Mouse (Mus musculus): ENCODE data around the gene Rptor. TPM values are rescaled to one million over a fixed set of nuclear protein-coding genes. Genes with fewer than 3 reads are reported as not detected.
A peak's percentile ranks its signal among the peaks of the same experiment; 100 is the strongest.

The Rptor gene
- total and polyA plus RNA-seq, 3 experiments, result 19.7 to 32.4 (median 32.1) TPM

DNA sequence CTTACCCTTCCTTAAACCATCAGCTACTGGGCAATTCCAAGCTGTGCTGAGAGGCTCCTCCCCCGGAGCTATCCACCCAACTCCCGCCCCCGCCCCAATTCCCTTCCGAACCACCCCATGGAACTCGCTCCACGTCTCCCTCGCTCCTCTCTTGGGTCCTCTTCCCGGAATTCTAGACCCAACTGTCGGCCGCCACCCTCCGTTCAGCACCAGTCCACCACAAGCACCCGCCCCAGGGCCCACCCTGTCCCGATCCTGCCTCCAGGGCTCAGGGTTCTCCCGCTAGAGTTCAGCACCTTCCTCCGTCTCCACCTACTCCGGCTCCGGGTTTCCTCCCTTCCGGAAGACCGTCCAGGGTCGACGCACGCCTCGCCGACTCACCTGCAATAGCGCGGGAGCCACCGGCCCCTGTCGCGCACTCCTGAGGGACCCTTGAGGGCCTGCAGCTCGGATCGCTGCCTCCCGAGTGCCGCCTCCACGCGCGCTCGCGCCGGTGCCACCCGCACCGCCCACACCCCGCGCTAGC is 339.6 kb downstream of the Rptor start:
- intact Hi-C loops (cut with DNase I), result loop anchor here (2.0 kb wide), 1 partner anchor 49 kb away; no protein-coding TSS in a partner anchor
- peaks cover 2% of the 10 kb centered on the region; the same call in 1 of the 2 replicates for H3K79me2 ChIP-seq (replicated peaks; ENCODE audit: control insufficient read depth, insufficient read depth, low read length)
- peak overlapping the region; percentile 75 for H3K27ac ChIP-seq
- 0 out of 2 replicates have a peak, but pooled peaks have one; percentile 4 for TF ChIP-seq EP300 (IDR thresholded peaks at IDR 0.05; ENCODE audit: insufficient read depth, low read depth, low read length)
- TF ChIP-seq CTCF (IDR thresholded peaks at IDR 0.05), result no peak
- TF ChIP-seq POLR2A (IDR thresholded peaks at IDR 0.05; ENCODE audit: insufficient read depth, low read depth, low read length), result no peak
- no peak for DNase-seq
- peaks cover 16% of the 10 kb centered on the region for H3K4me1 ChIP-seq (ENCODE audit: control insufficient read depth, insufficient read depth, low read length)
- peak overlapping the region; percentile 79 for H3K9ac ChIP-seq (ENCODE audit: low read depth, low read length)
- 1% methylated on average over 41 of the region's 43 CpGs for WGBS
- no peaks in the 10 kb centered on the region for H3K36me3 ChIP-seq (ENCODE audit: control insufficient read depth, insufficient read depth, low read length)
- no peaks in the 10 kb centered on the region for H3K27me3 ChIP-seq (ENCODE audit: control insufficient read depth, insufficient read depth, low read length)
- peak overlapping the region; percentile 88 for H3K4me3 ChIP-seq

DNA sequence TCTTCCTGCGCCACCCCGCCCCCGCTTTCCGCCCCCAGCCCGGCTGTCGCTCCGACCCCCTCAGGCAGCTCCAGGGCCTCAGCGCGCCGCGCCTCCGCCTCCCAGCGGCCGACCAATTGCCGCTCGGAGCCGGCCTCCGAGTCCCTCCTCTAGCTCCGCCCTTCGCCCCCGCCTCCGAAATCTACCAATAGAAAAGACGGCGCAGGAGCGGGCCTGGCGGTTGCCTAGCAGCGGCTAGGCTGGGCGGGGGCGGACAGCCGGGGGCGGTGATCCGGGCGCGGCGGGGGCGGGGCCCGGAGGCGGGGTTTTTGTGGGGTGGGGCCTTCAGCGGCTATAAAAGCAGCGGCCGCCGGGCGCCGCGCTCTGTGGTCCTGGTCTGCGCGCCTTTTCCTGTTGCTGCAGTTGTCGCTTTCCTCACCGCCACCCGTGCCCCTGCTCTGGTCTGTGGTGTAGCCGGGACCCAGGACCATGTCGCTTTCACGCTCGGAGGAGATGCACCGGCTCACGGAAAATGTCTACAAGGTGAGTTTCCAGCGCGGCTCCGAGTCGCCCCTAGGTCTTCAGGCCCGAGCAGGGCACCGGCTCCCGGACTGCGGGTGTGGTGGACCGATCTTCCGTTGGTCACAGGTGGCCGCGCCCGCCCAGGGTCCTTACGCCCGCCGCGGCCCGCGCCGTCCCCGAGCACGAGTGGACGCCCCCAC is 340.2 kb downstream of the Rptor start, which contains the start of gene Baiap2:
Gene Baiap2, plus strand, starts transcription at position 37 of the 701 bp plus-strand sequence.
- 2% methylated on average over 70 of the region's 79 CpGs for WGBS
- Histone ChIP-seq H3K27ac (peak within 1 kb of the TSS; percentile 85), H3K4me1 (ENCODE audit: control insufficient read depth, insufficient read depth, low read length) (peaks cover 19% of the 10 kb centered on the region), H3K36me3 (ENCODE audit: control insufficient read depth, insufficient read depth, low read length) (no peaks in the 10 kb centered on the region), H3K79me2 (replicated peaks; ENCODE audit: control insufficient read depth, insufficient read depth, low read length) (peaks cover 2% of the 10 kb centered on the region; the same call in 1 of the 2 replicates), H3K4me3 (peak within 1 kb of the TSS; percentile 88), H3K27me3 (ENCODE audit: control insufficient read depth, insufficient read depth, low read length) (no peaks in the 10 kb centered on the region), H3K9ac (ENCODE audit: low read depth, low read length) (peak within 1 kb of the TSS; percentile 83)
- DNase-seq, result peak; percentile 97 to 99
- TF ChIP-seq EP300 (IDR thresholded peaks at IDR 0.05; ENCODE audit: insufficient read depth, low read depth, low read length) (0 out of 2 replicates have a peak, but pooled peaks have one; percentile 24), POLR2A (IDR thresholded peaks at IDR 0.05; ENCODE audit: insufficient read depth, low read depth, low read length) (peak; percentile 99), CTCF (IDR thresholded peaks at IDR 0.05) (peak; percentile 21)
- intact Hi-C loops (cut with DNase I), result loop anchor here (2.0 kb wide), 1 partner anchor 48 kb away; no protein-coding TSS in a partner anchor

- Histone ChIP-seq H3K9ac (ENCODE audit: low read depth, low read length) (peak overlapping the region; percentile 83), H3K4me3 (peak overlapping the region; percentile 74), H3K27ac (peak overlapping the region; percentile 85), H3K36me3 (ENCODE audit: control insufficient read depth, insufficient read depth, low read length) (no peaks in the 10 kb centered on the region), H3K27me3 (ENCODE audit: control insufficient read depth, insufficient read depth, low read length) (no peaks in the 10 kb centered on the region), H3K79me2 (replicated peaks; ENCODE audit: control insufficient read depth, insufficient read depth, low read length) (peaks cover 2% of the 10 kb centered on the region; the same call in 1 of the 2 replicates), H3K4me1 (ENCODE audit: control insufficient read depth, insufficient read depth, low read length) (peaks cover 23% of the 10 kb centered on the region)
- intact Hi-C loops (cut with DNase I), result loop anchor here (2.0 kb wide), 1 partner anchor 47 kb away; no protein-coding TSS in a partner anchor
- 9% methylated on average over 32 of the region's 32 CpGs for WGBS
- peak; percentile 27 for TF ChIP-seq CTCF (IDR thresholded peaks at IDR 0.05)
- no peak for TF ChIP-seq EP300 (IDR thresholded peaks at IDR 0.05; ENCODE audit: insufficient read depth, low read depth, low read length)
- TF ChIP-seq POLR2A (IDR thresholded peaks at IDR 0.05; ENCODE audit: insufficient read depth, low read depth, low read length), result no peak
- no peak for DNase-seq
Measured at GRCm38 (mm10) chr11:119943428-119943988, 340.8 kb downstream of the Rptor start.

DNA sequence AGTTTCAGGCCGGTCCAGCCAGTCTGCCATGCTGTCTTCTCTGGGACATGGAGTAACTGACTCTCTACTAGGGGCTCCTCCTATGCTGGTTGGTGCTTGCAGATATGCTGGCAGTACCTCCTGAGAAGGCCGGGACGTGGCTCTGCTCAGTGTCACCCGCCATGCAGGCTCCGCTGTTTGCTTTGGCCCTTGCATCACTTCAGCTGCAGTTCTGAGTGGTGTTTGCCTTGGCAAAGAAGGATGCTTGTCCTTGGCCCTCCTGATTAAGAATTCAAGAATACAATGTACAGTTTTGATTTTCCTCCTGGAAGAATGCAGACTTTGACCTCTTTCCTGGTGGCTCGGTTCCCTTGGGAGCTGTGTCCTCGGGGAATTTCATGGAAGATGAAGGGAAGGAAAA is 342.6 kb downstream of the Rptor start:
- Histone ChIP-seq H3K9ac (ENCODE audit: low read depth, low read length) (no peak overlapping the region), H3K4me1 (ENCODE audit: control insufficient read depth, insufficient read depth, low read length) (peaks cover 28% of the 10 kb centered on the region), H3K36me3 (ENCODE audit: control insufficient read depth, insufficient read depth, low read length) (no peaks in the 10 kb centered on the region), H3K4me3 (no peak overlapping the region), H3K79me2 (replicated peaks; ENCODE audit: control insufficient read depth, insufficient read depth, low read length) (peaks cover 2% of the 10 kb centered on the region; the same call in 1 of the 2 replicates), H3K27ac (no peak overlapping the region), H3K27me3 (ENCODE audit: control insufficient read depth, insufficient read depth, low read length) (no peaks in the 10 kb centered on the region)
- TF ChIP-seq CTCF (IDR thresholded peaks at IDR 0.05), result no peak
- TF ChIP-seq EP300 (IDR thresholded peaks at IDR 0.05; ENCODE audit: insufficient read depth, low read depth, low read length), result peak; percentile 47; the same call in 1 of the 2 replicates
- 70% methylated on average over 7 of the region's 7 CpGs for WGBS
- intact Hi-C loops (cut with DNase I), result no loop called here
- peak; percentile 44 to 69 for DNase-seq

- Histone ChIP-seq H3K36me3 (ENCODE audit: control insufficient read depth, insufficient read depth, low read length) (no peaks in the 10 kb centered on the region), H3K79me2 (replicated peaks; ENCODE audit: control insufficient read depth, insufficient read depth, low read length) (peaks cover 2% of the 10 kb centered on the region; the same call in 1 of the 2 replicates), H3K27ac (no peak overlapping the region), H3K4me3 (no peak overlapping the region), H3K27me3 (ENCODE audit: control insufficient read depth, insufficient read depth, low read length) (no peaks in the 10 kb centered on the region), H3K9ac (ENCODE audit: low read depth, low read length) (no peak overlapping the region), H3K4me1 (ENCODE audit: control insufficient read depth, insufficient read depth, low read length) (peaks cover 37% of the 10 kb centered on the region)
- DNase-seq, result no peak
- 100% methylated on average over 1 of the region's 1 CpGs for WGBS
- no peak for TF ChIP-seq POLR2A (IDR thresholded peaks at IDR 0.05; ENCODE audit: insufficient read depth, low read depth, low read length)
- TF ChIP-seq EP300 (IDR thresholded peaks at IDR 0.05; ENCODE audit: insufficient read depth, low read depth, low read length), result no peak
- TF ChIP-seq CTCF (IDR thresholded peaks at IDR 0.05), result no peak
- intact Hi-C loops (cut with DNase I), result no loop called here
Measured at GRCm38 (mm10) chr11:119947426-119947825, 344.7 kb downstream of the Rptor start.

Data from heart, adult 2 months (tissue).